Mouse (Mus musculus) kidney, adult 18-20 months (tissue): ENCODE results near the gene Eno3.

ENCODE experiments used
- DNase-seq: peaks from one replicate; pipeline ENCODE4 v3.0.0; 2021

The Eno3 gene

GRCm38 (mm10) chr11:70686901-70687566 lies 30.0 kb downstream of the Eno3 start:
- DNase-seq, result peak; percentile 49

GRCm38 (mm10) chr11:70687601-70688199 lies 30.7 kb downstream of the Eno3 start, which contains the start of gene Camta2:
Camta2 (minus strand) TSS chr11:70688105.
- DNase-seq, result peak; percentile 91

GRCm38 (mm10) chr11:70688372-70688771 lies 31.4 kb downstream of the Eno3 start:
- peak; percentile 25 for DNase-seq

- DNase-seq, result peak; percentile 43
Measured at GRCm38 (mm10) chr11:70689578-70689977, 32.6 kb downstream of the Eno3 start.

- no peak for DNase-seq
Measured at GRCm38 (mm10) chr11:70693504-70693903, 36.5 kb downstream of the Eno3 start.

GRCm38 (mm10) chr11:70697376-70697775 lies 40.4 kb downstream of the Eno3 start:
- DNase-seq, result no peak

GRCm38 (mm10) chr11:70699051-70699450 lies 42.0 kb downstream of the Eno3 start:
- no peak for DNase-seq

- peak; percentile 98 for DNase-seq
Measured at GRCm38 (mm10) chr11:70699722-70700556, 42.9 kb downstream of the Eno3 start, which contains the start of the genes Inca1 and Kif1c. Inca1 (minus strand) TSS chr11:70700155. Kif1c (plus strand) TSS chr11:70700548.

- DNase-seq, result peak; percentile 86
Measured at GRCm38 (mm10) chr11:70700613-70701012, 43.6 kb downstream of the Eno3 start.

- DNase-seq, result no peak
Measured at GRCm38 (mm10) chr11:70701221-70701955, 44.4 kb downstream of the Eno3 start.

GRCm38 (mm10) chr11:70701984-70702733 lies 45.2 kb downstream of the Eno3 start:
- DNase-seq, result no peak

- DNase-seq, result no peak
Measured at GRCm38 (mm10) chr11:70702781-70703180, 45.8 kb downstream of the Eno3 start.

GRCm38 (mm10) chr11:70706127-70706526 lies 49.1 kb downstream of the Eno3 start:
- DNase-seq, result no peak

GRCm38 (mm10) chr11:70711026-70711425 lies 54.0 kb downstream of the Eno3 start:
- DNase-seq, result no peak
